In the genomic region with DNA sequence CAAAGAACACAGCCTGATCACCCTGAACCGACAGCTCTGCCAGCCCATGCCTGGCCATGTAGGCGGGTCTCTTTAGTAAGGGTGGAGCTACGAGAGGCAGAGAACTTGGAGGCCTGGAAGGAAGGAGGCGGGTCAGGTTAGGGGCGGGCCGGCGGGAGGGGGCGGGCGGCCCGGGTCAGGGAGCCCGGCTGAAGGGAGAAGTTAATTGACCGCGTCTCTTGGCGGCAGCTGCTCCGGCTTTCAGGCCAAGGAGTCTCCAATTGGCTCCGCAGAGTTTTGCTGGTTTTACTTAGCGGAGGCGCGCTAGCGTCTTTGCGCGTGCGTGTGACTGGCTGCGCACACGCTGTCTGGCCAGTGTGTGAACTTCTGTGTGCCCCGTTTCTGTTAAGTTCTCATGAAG, we compare ENCODE assay signal across 8 mouse cellular contexts. TPM values are rescaled to one million over a fixed set of nuclear protein-coding genes. Genes with fewer than 3 reads are reported as not detected.
DNase-seq lines count a peak whose midpoint lies in the region; ATAC-seq and TF ChIP-seq lines count a peak whose summit lies in the region.

No protein-coding gene starts in this region.

- no peaks in the 10 kb centered on the region for H3K9me3 ChIP-seq in embryonic facial prominence, embryonic 13.5 days
- H3K9me3 ChIP-seq in heart, embryonic 13.5 days, result no peaks in the 10 kb centered on the region
- no peaks in the 10 kb centered on the region for H3K9me3 ChIP-seq in kidney, embryonic 16.5 days (ENCODE audit: low read length)
- H3K9me3 ChIP-seq in lung, postnatal 0 days (ENCODE audit: low read length), result no peaks in the 10 kb centered on the region

- H3K9ac ChIP-seq in embryonic facial prominence, embryonic 13.5 days, result peak overlapping the region; percentile 66
- peak overlapping the region; percentile 72 for H3K9ac ChIP-seq in heart, embryonic 13.5 days
- peak overlapping the region; percentile 54 for H3K9ac ChIP-seq in kidney, embryonic 16.5 days (replicated peaks; ENCODE audit: low read length)
- no peak overlapping the region for H3K9ac ChIP-seq in lung, postnatal 0 days (replicated peaks; ENCODE audit: low read depth)

- H3K4me2 ChIP-seq in embryonic facial prominence, embryonic 13.5 days, result peak overlapping the region; percentile 67
- peak overlapping the region; percentile 72 for H3K4me2 ChIP-seq in heart, embryonic 13.5 days
- H3K4me2 ChIP-seq in kidney, embryonic 16.5 days (replicated peaks; ENCODE audit: low read depth, low read length), result peak overlapping the region; percentile 61
- peak overlapping the region; percentile 63 for H3K4me2 ChIP-seq in lung, postnatal 0 days (replicated peaks; ENCODE audit: low read depth, low read length)

- no peak for TF ChIP-seq CTCF in lung, postnatal 0 days (IDR thresholded peaks at IDR 0.05)

- H3K36me3 ChIP-seq in embryonic facial prominence, embryonic 13.5 days, result peaks cover 41% of the 10 kb centered on the region
- peaks cover 21% of the 10 kb centered on the region for H3K36me3 ChIP-seq in heart, embryonic 13.5 days
- H3K36me3 ChIP-seq in kidney, embryonic 16.5 days (ENCODE audit: insufficient read depth, low read length), result no peaks in the 10 kb centered on the region; the same call in 1 of the 2 replicates
- H3K36me3 ChIP-seq in lung, postnatal 0 days (ENCODE audit: insufficient read depth, low read length), result no peaks in the 10 kb centered on the region

- peak overlapping the region; percentile 84 for H3K27ac ChIP-seq in embryonic facial prominence, embryonic 13.5 days
- peak overlapping the region; percentile 33 for H3K27ac ChIP-seq in heart, embryonic 13.5 days (replicated peaks)
- H3K27ac ChIP-seq in kidney, embryonic 16.5 days (ENCODE audit: low read length), result peak overlapping the region; percentile 74
- peak overlapping the region; percentile 54; the same call in 1 of the 2 replicates for H3K27ac ChIP-seq in lung, postnatal 0 days (ENCODE audit: low read length)

- peak; percentile 87 for ATAC-seq in embryonic facial prominence, embryonic 13.5 days (ENCODE audit: insufficient number of reproducible peaks, insufficient read depth, low FRiP score, low TSS enrichment, low read depth)
- peak; percentile 72; the same call in 1 of the 2 replicates for ATAC-seq in heart, embryonic 13.5 days (ENCODE audit: extremely low read depth, insufficient number of reproducible peaks, low FRiP score, low TSS enrichment)
- peak; percentile 95 for ATAC-seq in kidney, embryonic 16.5 days (ENCODE audit: low FRiP score, low TSS enrichment)
- peak; percentile 98 for ATAC-seq in lung, postnatal 0 days

- WGBS in embryonic facial prominence, embryonic 13.5 days, result under 1% methylated on average over 26 of the region's 26 CpGs
- WGBS in heart, embryonic 13.5 days, result under 1% methylated on average over 26 of the region's 26 CpGs
- WGBS in kidney, embryonic 16.5 days, result 0% methylated on average over 25 of the region's 26 CpGs
- 1% methylated on average over 26 of the region's 26 CpGs for WGBS in lung, postnatal 0 days

- peaks cover 97% of the 10 kb centered on the region for H3K4me1 ChIP-seq in embryonic facial prominence, embryonic 13.5 days
- peaks cover 73% of the 10 kb centered on the region for H3K4me1 ChIP-seq in heart, embryonic 13.5 days
- H3K4me1 ChIP-seq in kidney, embryonic 16.5 days (ENCODE audit: insufficient read depth, low read length), result peaks cover 61% of the 10 kb centered on the region
- peaks cover 6% of the 10 kb centered on the region; the same call in 1 of the 2 replicates for H3K4me1 ChIP-seq in lung, postnatal 0 days (ENCODE audit: insufficient read depth, low read depth, low read length)

- H3K4me3 ChIP-seq in embryonic facial prominence, embryonic 13.5 days, result peak overlapping the region; percentile 36
- H3K4me3 ChIP-seq in heart, embryonic 13.5 days, result peak overlapping the region; percentile 54
- H3K4me3 ChIP-seq in kidney, embryonic 16.5 days (ENCODE audit: low read length), result peak overlapping the region; percentile 39
- H3K4me3 ChIP-seq in lung, postnatal 0 days (ENCODE audit: low read depth, low read length), result peak overlapping the region; percentile 29

- DNase-seq in 416B (ENCODE audit: low read depth) (peak; percentile 95), R1 (ENCODE audit: low read depth, low spot score) (peak; percentile 93)
- peak; percentile 96 for DNase-seq in lung, postnatal 0 days (ENCODE audit: low spot score)
- peak; percentile 81 for DNase-seq in ovary, adult 18-20 months (ENCODE audit: low spot score)
- DNase-seq in urinary bladder, adult 2 months (ENCODE audit: low spot score), result peak; percentile 55

- peaks cover 20% of the 10 kb centered on the region for H3K27me3 ChIP-seq in embryonic facial prominence, embryonic 13.5 days
- H3K27me3 ChIP-seq in heart, embryonic 13.5 days (replicated peaks), result peaks cover 11% of the 10 kb centered on the region
- H3K27me3 ChIP-seq in kidney, embryonic 16.5 days (ENCODE audit: insufficient read depth, low read length), result peaks cover 7% of the 10 kb centered on the region
- 0 out of 2 replicates have a peak, but pooled peaks cover 13% of the 10 kb centered on the region for H3K27me3 ChIP-seq in lung, postnatal 0 days (replicated peaks; ENCODE audit: insufficient read depth, low read length)

- TF ChIP-seq EP300 in lung, postnatal 0 days (IDR thresholded peaks at IDR 0.05), result no peak

RNA-seq across cellular contexts. Expression of a gene that starts 9.0 kb away (rescaled TPM):
- 1.6 and 12.3 TPM in 2 replicates for polyA plus RNA-seq in embryonic facial prominence, embryonic 13.5 days (2015; fragmentation: Nextera tagmentation; extraction: Ambion mirVana)
- polyA plus RNA-seq in heart, embryonic 13.5 days (2015; fragmentation: Nextera tagmentation; extraction: Ambion mirVana), result 3,771 and 4,285 TPM in 2 replicates
- 1.5 and 3.6 TPM in 2 replicates for polyA plus RNA-seq in kidney, embryonic 16.5 days (2015; fragmentation: Nextera tagmentation; extraction: Ambion mirVana)
- 10.4 and 13.8 TPM in 2 replicates for polyA plus RNA-seq in lung, postnatal 0 days (2015; fragmentation: Nextera tagmentation; extraction: Ambion mirVana)
- polyA plus RNA-seq in urinary bladder, adult 2 months (2012; rRNA removed), result not detected in 2 replicates

RNA-seq across cellular contexts. Expression of a gene that starts 14.3 kb away (rescaled TPM):
- polyA plus RNA-seq in embryonic facial prominence, embryonic 13.5 days (2015; fragmentation: Nextera tagmentation; extraction: Ambion mirVana), result 138 and 165 TPM in 2 replicates
- 31.2 and 33.3 TPM in 2 replicates for polyA plus RNA-seq in heart, embryonic 13.5 days (2015; fragmentation: Nextera tagmentation; extraction: Ambion mirVana)
- polyA plus RNA-seq in kidney, embryonic 16.5 days (2015; fragmentation: Nextera tagmentation; extraction: Ambion mirVana), result 98.8 and 108 TPM in 2 replicates
- polyA plus RNA-seq in lung, postnatal 0 days (2015; fragmentation: Nextera tagmentation; extraction: Ambion mirVana), result 19.4 and 24.4 TPM in 2 replicates
- 20.4 and 23.0 TPM in 2 replicates for polyA plus RNA-seq in urinary bladder, adult 2 months (2012; rRNA removed)

Comparison
In these comparisons a context has a peak if more than half of its experiments do, and no peak if none do; other contexts are left out.
1. Peak in every context shown above with its lines: DNase-seq, ATAC-seq, H3K4me3 ChIP-seq and H3K27ac ChIP-seq.
2. H3K27ac ChIP-seq: peak in every context shown above with its lines; median percentile 84 in embryonic facial prominence, embryonic 13.5 days; 74 in kidney, embryonic 16.5 days; 54 in lung, postnatal 0 days; 33 in heart, embryonic 13.5 days.
3. RNA of a gene that starts 9.0 kb away (polyA plus RNA-seq): 3,771 to 4,285 TPM in heart, embryonic 13.5 days; 10.4 to 13.8 TPM in lung, postnatal 0 days, 1.5 to 3.6 TPM in kidney, embryonic 16.5 days, 1.6 to 12.3 TPM in embryonic facial prominence, embryonic 13.5 days and not detected in urinary bladder, adult 2 months; every median in the first group is over 100 times any median in the second.